In the genomic region with DNA sequence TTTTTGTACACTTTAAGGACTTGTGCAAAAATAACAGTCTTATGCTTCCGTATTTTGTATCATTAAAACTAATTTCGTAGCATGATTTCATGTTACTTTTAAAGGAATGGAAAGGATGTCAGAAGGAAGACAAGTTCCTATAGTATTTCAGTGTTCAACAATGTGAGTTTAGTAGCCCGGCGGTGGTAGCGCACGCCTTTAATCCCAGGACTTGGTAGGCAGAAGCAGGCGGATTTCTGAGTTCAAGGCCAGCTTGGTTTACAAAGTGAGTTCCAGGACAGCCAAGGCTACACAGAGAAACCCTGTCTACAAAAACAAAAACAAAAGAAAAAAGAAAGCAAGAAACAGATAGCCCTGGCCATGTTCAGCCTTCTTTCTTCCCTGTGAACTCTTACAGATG, we compare ENCODE assay signal across 9 mouse cellular contexts. TPM values are rescaled to one million over a fixed set of nuclear protein-coding genes. Genes with fewer than 3 reads are reported as not detected.
DNase-seq lines count a peak whose midpoint lies in the region; ATAC-seq and TF ChIP-seq lines count a peak whose summit lies in the region.
"Had no signal": no experiment of that assay in that cellular context is flagged by ENCODE, and none has a peak within 500 bp of the region (broad histone marks: within the 10 kb centered on the region; RNA-seq: fewer than 3 reads in every experiment).

No protein-coding gene starts in this region.

- no peak for DNase-seq in heart, postnatal 14 days
- no peak for DNase-seq in G1E (ENCODE audit: low spot score)
- DNase-seq in forebrain, postnatal 0 days: no peak
- no peak for DNase-seq in liver, embryonic 13.5 days
- DNase-seq in right cerebral cortex, postnatal 25 days: no peak
- no peak for DNase-seq in gastrocnemius, adult 18-20 months (ENCODE audit: low spot score)

- H3K9ac ChIP-seq in heart, embryonic 12.5 days: no peak overlapping the region
- no peak overlapping the region for H3K9ac ChIP-seq in forebrain, postnatal 0 days
- no peak overlapping the region for H3K9ac ChIP-seq in liver, embryonic 13.5 days

- H3K9me3 ChIP-seq in heart, embryonic 12.5 days (replicated peaks): no peaks in the 10 kb centered on the region
- H3K9me3 ChIP-seq in G1E (replicated peaks): no peaks in the 10 kb centered on the region
- no peaks in the 10 kb centered on the region for H3K9me3 ChIP-seq in forebrain, postnatal 0 days (ENCODE audit: low read length)
- H3K9me3 ChIP-seq in liver, embryonic 13.5 days (replicated peaks): no peaks in the 10 kb centered on the region

- no peak overlapping the region for H3K4me3 ChIP-seq in heart, embryonic 12.5 days
- H3K4me3 ChIP-seq in G1E (ENCODE audit: low read depth, low read length): peak overlapping the region; percentile 99; the same call in 1 of the 2 replicates
- H3K4me3 ChIP-seq in forebrain, postnatal 0 days (ENCODE audit: low read depth, low read length): peak overlapping the region; percentile 99
- H3K4me3 ChIP-seq in liver, embryonic 13.5 days (replicated peaks): no peak overlapping the region; the same call in 1 of the 2 replicates

- intact Hi-C loops in heart, postnatal 14 days (cut with DNase I): loop anchor here (5.0 kb wide), 1 partner anchor 45 kb away; a partner anchor contains a TSS

- no peak overlapping the region for H3K27ac ChIP-seq in heart, embryonic 12.5 days (ENCODE audit: poor library complexity, severe bottlenecking)
- H3K27ac ChIP-seq in forebrain, postnatal 0 days (ENCODE audit: low read depth, low read length): no peak overlapping the region
- no peak overlapping the region for H3K27ac ChIP-seq in liver, embryonic 13.5 days

- H3K4me2 ChIP-seq in heart, embryonic 12.5 days: 0 out of 2 replicates have a peak overlapping the region, but pooled peaks have one; percentile 3
- no peak overlapping the region; the same call in 1 of the 2 replicates for H3K4me2 ChIP-seq in forebrain, postnatal 0 days (ENCODE audit: low read depth)
- peak overlapping the region; percentile 38 for H3K4me2 ChIP-seq in liver, embryonic 13.5 days

- TF ChIP-seq CTCF in G1E (IDR thresholded peaks at IDR 0.05; ENCODE audit: low read depth, low read length): no peak
- TF ChIP-seq CTCF in forebrain, postnatal 0 days (IDR thresholded peaks at IDR 0.05; ENCODE audit: low read depth): no peak

- WGBS in heart, embryonic 12.5 days: 77% methylated on average over 7 of the region's 7 CpGs
- WGBS in forebrain, postnatal 0 days: 72% methylated on average over 7 of the region's 7 CpGs
- 78% methylated on average over 7 of the region's 7 CpGs for WGBS in liver, embryonic 13.5 days (ENCODE audit: insufficient replicate concordance)

- H3K4me1 ChIP-seq in heart, embryonic 12.5 days (replicated peaks): peaks cover 8% of the 10 kb centered on the region; the same call in 1 of the 2 replicates
- H3K4me1 ChIP-seq in G1E (ENCODE audit: insufficient read depth, low read depth, low read length): peaks cover 8% of the 10 kb centered on the region
- peaks cover 9% of the 10 kb centered on the region; the same call in 1 of the 2 replicates for H3K4me1 ChIP-seq in forebrain, postnatal 0 days (ENCODE audit: insufficient read depth)
- H3K4me1 ChIP-seq in liver, embryonic 13.5 days (replicated peaks): peaks cover 18% of the 10 kb centered on the region

- H3K36me3 ChIP-seq in heart, embryonic 12.5 days: no peaks in the 10 kb centered on the region
- H3K36me3 ChIP-seq in G1E (replicated peaks): peaks cover 7% of the 10 kb centered on the region
- no peaks in the 10 kb centered on the region for H3K36me3 ChIP-seq in forebrain, postnatal 0 days (ENCODE audit: insufficient read depth)
- no peaks in the 10 kb centered on the region for H3K36me3 ChIP-seq in liver, embryonic 13.5 days

- ATAC-seq in heart, embryonic 12.5 days (ENCODE audit: insufficient number of reproducible peaks, low FRiP score): no peak
- ATAC-seq in G1E (ENCODE audit: extremely low read depth, insufficient number of reproducible peaks, low FRiP score, poor library complexity, severe bottlenecking): no peak
- ATAC-seq in forebrain, postnatal 0 days: no peak
- no peak for ATAC-seq in liver, embryonic 13.5 days (ENCODE audit: low read depth)
- ATAC-seq in monocyte, adult 5-6 weeks (replicated peaks; ENCODE audit: insufficient number of reproducible peaks, low FRiP score, low TSS enrichment, poor library complexity, severe bottlenecking): no peak

- no peaks in the 10 kb centered on the region for H3K27me3 ChIP-seq in heart, embryonic 12.5 days (replicated peaks)
- H3K27me3 ChIP-seq in G1E (ENCODE audit: insufficient read depth, low read length): no peaks in the 10 kb centered on the region
- H3K27me3 ChIP-seq in forebrain, postnatal 0 days (ENCODE audit: insufficient read depth, low read length): no peaks in the 10 kb centered on the region
- no peaks in the 10 kb centered on the region for H3K27me3 ChIP-seq in liver, embryonic 13.5 days

RNA-seq across cellular contexts. Expression of a gene that starts 0.5 kb away (rescaled TPM):
- polyA plus RNA-seq in heart, embryonic 12.5 days (2016; fragmentation: Nextera tagmentation; extraction: Ambion mirVana): 15.8 and 16.6 TPM in 2 replicates
- total RNA-seq in heart, postnatal 14 days (2021): 1 to 10 TPM; 4.9 to 5.8 TPM
- 44.6 and 47.1 TPM in 2 replicates for total RNA-seq in G1E (2014; fragmentation: Nextera tagmentation)
- 43.6 and 44.4 TPM in 2 replicates for total RNA-seq in G1E (2017)
- polyA plus RNA-seq in G1E (2012): 4.7 and 5.2 TPM in 2 replicates
- 12.3 and 13.1 TPM in 2 replicates for total RNA-seq in forebrain, postnatal 0 days (2014; rRNA removed)
- 10.7 and 11.4 TPM in 2 replicates for polyA plus RNA-seq in forebrain, postnatal 0 days (2015; fragmentation: Nextera tagmentation; extraction: Ambion mirVana)
- 11.8 and 15.7 TPM in 2 replicates for polyA plus RNA-seq in liver, embryonic 13.5 days (2015; fragmentation: Nextera tagmentation; extraction: Ambion mirVana)
- total RNA-seq in gastrocnemius, adult 18-20 months (2021): 1 to 10 TPM; 1.9 to 2.0 TPM
- total RNA-seq in monocyte, adult 5-6 weeks (2017): 23.0 to 26.1 TPM (median 25.0 TPM) in 3 replicates

RNA-seq across cellular contexts. Expression of a gene that starts 0.8 kb away (rescaled TPM):
- 0.77 TPM in 1 of 2 replicates, not detected in the other for polyA plus RNA-seq in heart, embryonic 12.5 days (2016; fragmentation: Nextera tagmentation; extraction: Ambion mirVana)
- total RNA-seq in heart, postnatal 14 days (2021): not detected
- not detected in 2 replicates for total RNA-seq in G1E (2014; fragmentation: Nextera tagmentation)
- 0.81 TPM in 1 of 2 replicates, not detected in the other for total RNA-seq in G1E (2017)
- not detected in 2 replicates for polyA plus RNA-seq in G1E (2012)
- not detected in 2 replicates for total RNA-seq in forebrain, postnatal 0 days (2014; rRNA removed)
- polyA plus RNA-seq in forebrain, postnatal 0 days (2015; fragmentation: Nextera tagmentation; extraction: Ambion mirVana): 0.34 TPM in 1 of 2 replicates, not detected in the other
- 0.21 TPM in 1 of 2 replicates, not detected in the other for polyA plus RNA-seq in liver, embryonic 13.5 days (2015; fragmentation: Nextera tagmentation; extraction: Ambion mirVana)
- total RNA-seq in gastrocnemius, adult 18-20 months (2021): not detected
- total RNA-seq in monocyte, adult 5-6 weeks (2017): not detected in 3 replicates
- polyA plus RNA-seq: large intestine, adult 2 months had no signal

RNA-seq across cellular contexts. Expression of a gene that starts 45.9 kb away (rescaled TPM):
- polyA plus RNA-seq in heart, embryonic 12.5 days (2016; fragmentation: Nextera tagmentation; extraction: Ambion mirVana): 69.9 and 70.8 TPM in 2 replicates
- total RNA-seq in heart, postnatal 14 days (2021): 10 to 100 TPM; 43.5 to 45.4 TPM
- 98.8 and 109 TPM in 2 replicates for total RNA-seq in G1E (2014; fragmentation: Nextera tagmentation)
- 114 and 117 TPM in 2 replicates for total RNA-seq in G1E (2017)
- polyA plus RNA-seq in G1E (2012): 62.9 and 77.6 TPM in 2 replicates
- total RNA-seq in forebrain, postnatal 0 days (2014; rRNA removed): 81.4 and 111 TPM in 2 replicates
- polyA plus RNA-seq in forebrain, postnatal 0 days (2015; fragmentation: Nextera tagmentation; extraction: Ambion mirVana): 63.3 and 74.3 TPM in 2 replicates
- polyA plus RNA-seq in liver, embryonic 13.5 days (2015; fragmentation: Nextera tagmentation; extraction: Ambion mirVana): 41.7 and 47.8 TPM in 2 replicates
- 10 to 100 TPM; 31.3 to 38.0 TPM for total RNA-seq in gastrocnemius, adult 18-20 months (2021)
- total RNA-seq in monocyte, adult 5-6 weeks (2017): 81.3 to 114 TPM (median 97.6 TPM) in 3 replicates

RNA-seq across cellular contexts. Expression of a gene that starts 57.1 kb away (rescaled TPM):
- polyA plus RNA-seq in heart, embryonic 12.5 days (2016; fragmentation: Nextera tagmentation; extraction: Ambion mirVana): 17.2 and 17.9 TPM in 2 replicates
- 1 to 10 TPM; 4.3 to 4.5 TPM for total RNA-seq in heart, postnatal 14 days (2021)
- total RNA-seq in G1E (2014; fragmentation: Nextera tagmentation) (10.5 and 17.6 TPM in 2 replicates), G1E (2017) (16.8 and 17.7 TPM in 2 replicates)
- polyA plus RNA-seq in G1E (2012): 1.4 and 1.8 TPM in 2 replicates
- 15.1 and 31.2 TPM in 2 replicates for total RNA-seq in forebrain, postnatal 0 days (2014; rRNA removed)
- polyA plus RNA-seq in forebrain, postnatal 0 days (2015; fragmentation: Nextera tagmentation; extraction: Ambion mirVana): 28.1 and 33.4 TPM in 2 replicates
- polyA plus RNA-seq in liver, embryonic 13.5 days (2015; fragmentation: Nextera tagmentation; extraction: Ambion mirVana): 4.3 and 4.6 TPM in 2 replicates
- total RNA-seq in gastrocnemius, adult 18-20 months (2021): 1 to 10 TPM; 6.3 to 6.4 TPM
- 3.7 to 8.4 TPM (median 3.8 TPM) in 3 replicates for total RNA-seq in monocyte, adult 5-6 weeks (2017)

Comparison
In these comparisons a context has a peak if more than half of its experiments do, and no peak if none do; other contexts are left out.
1. H3K4me3 ChIP-seq: peak in G1E (single experiment) and forebrain, postnatal 0 days (single experiment); none in heart, embryonic 12.5 days (single experiment) and liver, embryonic 13.5 days (single experiment).